Mouse (Mus musculus): ENCODE data around the gene Dgka. TPM values are rescaled to one million over a fixed set of nuclear protein-coding genes. Genes with fewer than 3 reads are reported as not detected.

The Dgka gene
- total RNA-seq, 2 experiments from 2014 or later = 6.7 TPM

DNA sequence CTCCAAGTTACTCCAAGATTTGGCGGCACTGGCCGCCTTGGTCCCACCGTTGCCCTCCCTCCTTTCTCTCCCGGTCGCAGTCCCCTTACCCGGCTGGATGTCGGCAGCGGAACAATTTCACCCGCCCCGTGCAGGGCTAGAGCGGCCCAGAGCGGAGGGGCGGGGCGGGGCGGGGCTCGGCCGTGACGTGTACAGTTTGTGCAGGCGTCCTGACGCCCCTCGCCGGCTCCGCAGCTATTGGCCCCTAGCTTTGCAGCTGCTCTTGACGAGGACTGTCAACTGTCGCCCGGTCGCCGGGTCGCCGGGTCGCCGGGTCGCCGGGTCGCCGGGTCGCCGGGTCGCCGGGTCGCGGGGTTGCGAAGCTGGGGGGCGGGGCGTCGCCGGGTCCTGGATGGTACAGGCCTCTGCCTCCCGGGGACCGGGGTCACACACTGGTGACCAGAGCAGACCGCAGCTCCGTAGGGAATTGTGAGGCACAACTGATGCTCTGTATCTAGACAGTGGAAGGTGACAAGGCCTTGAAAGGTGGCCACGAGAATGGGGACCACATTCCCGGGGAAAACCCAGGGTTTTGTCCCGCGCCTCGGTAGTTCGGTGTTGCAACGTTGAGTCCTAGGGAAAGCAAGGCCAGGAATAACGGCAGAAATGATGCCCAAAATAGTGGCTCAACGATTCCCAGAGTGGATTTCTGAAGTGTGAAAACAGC, 70.7 kb downstream of the Dgka start, which contains the start of gene Suox:
Suox (minus strand) TSS at position 311 of the 706 bp plus-strand sequence.
- peak; percentile 65 to 79 for DNase-seq (ENCODE audit: low spot score in 2 of 2)

DNA sequence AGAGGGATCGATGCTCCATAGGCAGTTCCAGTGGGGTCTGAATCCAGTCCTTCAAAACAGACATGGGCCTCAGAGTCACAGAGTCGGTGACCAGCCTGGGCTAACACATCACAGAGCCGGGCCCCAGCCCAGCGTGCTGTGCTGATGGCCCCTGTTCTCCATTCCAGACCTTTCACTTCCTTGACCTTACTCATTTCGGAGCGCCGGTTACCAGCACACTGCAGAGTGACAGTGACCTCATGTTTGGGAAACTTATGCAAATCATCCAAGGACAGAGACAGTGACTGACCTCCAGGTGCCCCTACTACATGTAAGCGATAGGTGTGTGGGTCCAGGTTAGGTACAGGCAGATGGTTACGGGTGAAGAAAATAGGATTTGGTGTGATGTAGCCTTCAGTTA, 73.5 kb downstream of the Dgka start:
- no peak for DNase-seq (ENCODE audit: low spot score in 2 of 2)

Other genes with a start within 250 kb of the Dgka start
- 100 to 1,000 TPM; 119 to 139 TPM for gene Myl6b, start 246.2 kb downstream of the Dgka start, total RNA-seq (2021)
- 10 to 100 TPM; 49.6 to 50.5 TPM for gene Esyt1, start 219.0 kb downstream of the Dgka start, total RNA-seq (2021)
- 1 to 10 TPM; 6.7 to 9.9 TPM for gene Zc3h10, start 197.1 kb downstream of the Dgka start, total RNA-seq (2021)
- gene Rpl41, start 195.6 kb downstream of the Dgka start, total RNA-seq (2021) = 1,000 to 10,000 TPM; 2,741 to 3,076 TPM
- 10 to 100 TPM; 84.8 to 91.4 TPM for gene Pa2g4, start 178.9 kb downstream of the Dgka start, total RNA-seq (2021)
- 10 to 100 TPM; 18.0 to 19.0 TPM for gene Erbb3, start 155.2 kb downstream of the Dgka start, total RNA-seq (2021)
- gene Rps26, start 118.1 kb downstream of the Dgka start, total RNA-seq (2021) = 100 to 1,000 TPM; 757 to 856 TPM
- 1 to 10 TPM in 1 of 2 experiments, under 1 TPM in 1; 0.93 to 1.4 TPM for gene Ikzf4, start 98.9 kb downstream of the Dgka start, total RNA-seq (2021)
- gene Suox, start 70.8 kb downstream of the Dgka start, total RNA-seq (2021) = 10 to 100 TPM; 12.0 to 13.1 TPM
- gene Rab5b, start 48.6 kb downstream of the Dgka start, total RNA-seq (2021) = 10 to 100 TPM; 85.8 to 88.8 TPM
- 1 to 10 TPM; 4.0 to 5.2 TPM for gene Pmel, start 40.7 kb downstream of the Dgka start, total RNA-seq (2021)
- 10 to 100 TPM; 38.7 to 42.8 TPM for gene Cdk2, start 39.8 kb downstream of the Dgka start, total RNA-seq (2021)
- 10 to 100 TPM; 18.3 to 22.1 TPM for gene Pym1, start 3.0 kb upstream of the Dgka start, total RNA-seq (2021)
- gene Mmp19, start 46.1 kb upstream of the Dgka start, total RNA-seq (2021) = 1 to 10 TPM; 2.8 to 3.0 TPM
- gene Dnajc14, start 59.2 kb upstream of the Dgka start, total RNA-seq (2021) = 10 to 100 TPM; 48.6 to 50.7 TPM
- gene Tmem198b, start 59.5 kb upstream of the Dgka start, total RNA-seq (2021) = 10 to 100 TPM; 17.3 to 20.2 TPM
- gene Sarnp, start 72.5 kb upstream of the Dgka start, total RNA-seq (2021) = 10 to 100 TPM; 48.5 to 54.6 TPM
- gene Ormdl2, start 76.8 kb upstream of the Dgka start, total RNA-seq (2021) = 10 to 100 TPM; 11.7 to 12.0 TPM
- gene Gdf11, start 146.9 kb upstream of the Dgka start, total RNA-seq (2021) = 1 to 10 TPM; 7.5 to 8.3 TPM
- gene Cd63, start 156.1 kb upstream of the Dgka start, total RNA-seq (2021) = 100 to 1,000 TPM; 311 to 352 TPM
- 10 to 100 TPM; 11.7 to 12.1 TPM for gene Rdh5, start 178.0 kb upstream of the Dgka start, total RNA-seq (2021)
- gene Bloc1s1, start 179.2 kb upstream of the Dgka start, total RNA-seq (2021) = 100 to 1,000 TPM; 218 to 231 TPM
- 100 to 1,000 TPM; 148 to 157 TPM for gene Itga7, start 189.0 kb upstream of the Dgka start, total RNA-seq (2021)
- gene Mettl7b, start 216.1 kb upstream of the Dgka start, total RNA-seq (2021) = under 1 TPM in 1 of 2 experiments, not detected in 1; 0.73 TPM
- gene Olfr9, start 244.6 kb upstream of the Dgka start, total RNA-seq (2021) = not detected

Data from gastrocnemius, postnatal 4 days (tissue).